Mouse (Mus musculus) cerebellum, adult 2 months (tissue): ENCODE results near the gene 4930469K13Rik. TPM values are rescaled to one million over a fixed set of nuclear protein-coding genes. Genes with fewer than 3 reads are reported as not detected.

Source experiments
- DNase-seq, 2 experiments: peaks; one replicate each; pipeline ENCODE4 v3.0.0; 2021
- H3K27ac ChIP-seq: fragments of 200-500 bp; 2 replicates; pipeline ENCODE4 v1.5.1; 2012; ENCODE audit warnings: low read length, control low read depth, inconsistent platforms; ENCODE audit not compliant: insufficient read depth
- H3K27me3 ChIP-seq: fragments of 200-500 bp; 2 replicates; pipeline ENCODE4 v1.6.1; 2012; ENCODE audit warnings: inconsistent platforms, mild to moderate bottlenecking, low read length, moderate library complexity; ENCODE audit not compliant: control insufficient read depth, insufficient read depth
- H3K4me1 ChIP-seq: fragments of 200-500 bp; 2 replicates; pipeline ENCODE4 v1.6.1; 2011; ENCODE audit warnings: low read length; ENCODE audit not compliant: control insufficient read depth, insufficient read depth
- H3K4me3 ChIP-seq: fragments of 200-500 bp; replicated peaks from 2 replicates; pipeline ENCODE3; 2011; ENCODE audit warnings: mild to moderate bottlenecking, low read depth, low read length, control low read depth; ENCODE audit not compliant: insufficient read depth
- CTCF ChIP-seq: fragments of 200-500 bp; IDR thresholded peaks from 2 replicates; pipeline ENCODE4 v1.5.1; 2011; ENCODE audit warnings: low read depth, mild to moderate bottlenecking, control low read depth, low read length, moderate library complexity, borderline replicate concordance; ENCODE audit not compliant: insufficient read depth
- POLR2A ChIP-seq: fragments of 200-500 bp; IDR thresholded peaks from 2 replicates; pipeline ENCODE4 v1.6.1; 2011; ENCODE audit warnings: low read length, control low read depth, borderline replicate concordance; ENCODE audit not compliant: insufficient read depth
- WGBS: fragments of 180-500 bp; shearing (Covaris S2); methylation state at CpG from one replicate; pipeline ENCODE4 v1.1.7; 2018; 5-methylcytosine and 5-hydroxymethylcytosine counted together
- polyA plus RNA-seq: library from polyadenylated mRNA; depleted of rRNA; stranded (reverse); fragments of >200 nt; gene quantifications from 2 replicates; pipeline ENCODE4 v1.2.3, GENCODE M21; 2012

4930469K13Rik gene
- polyA plus RNA-seq, 1 experiment: not detected

DNA sequence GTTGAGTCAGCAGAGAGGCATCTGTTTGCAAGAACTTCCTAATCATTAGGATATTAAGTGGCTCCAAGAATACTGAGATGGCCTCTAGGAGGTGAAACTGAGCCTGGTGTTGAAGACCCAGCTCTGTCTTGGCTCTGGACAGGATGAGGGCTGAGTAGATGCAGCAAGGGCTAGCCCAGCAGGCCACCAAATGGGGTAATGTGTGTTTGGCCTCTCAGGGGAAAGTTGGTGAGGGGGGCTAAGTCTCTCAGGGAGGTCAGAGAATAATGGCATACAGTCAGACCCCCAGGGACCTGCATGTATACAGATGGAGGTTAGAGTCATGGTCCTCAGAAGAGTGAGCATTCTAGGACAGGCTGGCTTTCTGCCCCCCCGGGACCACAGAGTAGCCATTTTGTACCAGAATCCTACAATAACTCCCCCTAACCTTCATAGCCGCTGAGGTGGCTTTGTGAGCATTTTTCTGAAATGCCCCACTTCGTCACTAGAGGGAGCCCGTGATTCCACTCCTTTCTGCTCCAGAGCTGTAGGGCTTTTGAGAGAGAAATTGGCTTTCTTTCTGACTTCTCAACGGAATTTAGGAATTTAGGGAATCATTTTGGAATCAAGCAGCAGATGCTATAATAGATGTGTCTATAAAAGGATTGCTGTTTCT lies 96.3 kb downstream of the 4930469K13Rik start:
- no peaks in the 10 kb centered on the region for H3K4me1 ChIP-seq
- WGBS: 4% methylated on average over 5 of the region's 5 CpGs
- DNase-seq: peak; percentile 14 to 40
- no peak overlapping the region for H3K27ac ChIP-seq
- H3K4me3 ChIP-seq: no peak overlapping the region
- H3K27me3 ChIP-seq: no peaks in the 10 kb centered on the region; the same call in 1 of the 2 replicates
- TF ChIP-seq CTCF: peak; percentile 63; the same call in 1 of the 2 replicates
- TF ChIP-seq POLR2A: no peak

DNA sequence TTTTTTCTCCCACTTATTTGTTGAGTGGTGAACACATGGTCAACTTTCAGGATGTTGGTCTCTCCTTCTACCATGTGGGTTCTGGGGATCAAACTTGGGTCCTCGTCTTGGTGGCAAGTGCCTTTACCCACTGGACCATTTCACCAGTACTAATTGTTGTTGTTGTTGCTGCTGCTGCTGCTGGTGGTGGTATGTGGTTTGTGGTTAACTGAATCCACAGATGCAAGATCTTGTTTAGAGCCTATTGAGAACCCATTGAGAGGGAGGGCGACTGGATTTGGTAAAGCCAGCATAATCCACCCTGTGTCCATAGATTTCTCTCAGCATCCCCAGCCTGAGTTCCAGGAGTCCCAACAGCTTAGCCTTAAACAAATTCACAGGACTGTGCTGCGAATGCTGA lies 97.9 kb downstream of the 4930469K13Rik start:
- H3K27me3 ChIP-seq: no peaks in the 10 kb centered on the region; the same call in 1 of the 2 replicates
- no peak for TF ChIP-seq POLR2A
- TF ChIP-seq CTCF: no peak
- H3K27ac ChIP-seq: no peak overlapping the region
- H3K4me3 ChIP-seq: no peak overlapping the region
- no peaks in the 10 kb centered on the region for H3K4me1 ChIP-seq
- DNase-seq: no peak
- 89% methylated on average over 3 of the region's 3 CpGs for WGBS

DNA sequence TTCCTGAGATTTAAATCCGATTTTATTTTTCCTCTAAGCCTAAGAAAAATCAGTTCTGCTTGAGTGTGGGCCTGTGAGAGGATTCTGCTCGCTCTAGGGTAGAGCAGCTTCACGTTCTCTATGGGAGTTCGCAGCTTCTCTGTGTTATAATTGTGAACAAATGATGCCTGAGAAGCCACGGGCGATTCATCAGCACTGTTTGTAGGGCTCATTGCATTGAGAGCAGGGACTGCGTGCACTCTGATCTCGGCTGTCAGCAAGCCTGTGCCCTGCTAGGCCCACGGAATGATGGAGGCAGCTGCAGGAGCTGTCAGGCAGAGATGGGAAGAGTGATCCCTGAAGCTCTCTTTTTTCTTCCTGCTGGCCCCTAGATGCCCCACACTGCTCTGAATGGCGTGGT lies 100.1 kb downstream of the 4930469K13Rik start:
- H3K27me3 ChIP-seq: no peaks in the 10 kb centered on the region; the same call in 1 of the 2 replicates
- WGBS: 75% methylated on average over 10 of the region's 10 CpGs
- H3K4me1 ChIP-seq: no peaks in the 10 kb centered on the region
- no peak for TF ChIP-seq CTCF
- no peak for TF ChIP-seq POLR2A
- H3K4me3 ChIP-seq: no peak overlapping the region
- H3K27ac ChIP-seq: no peak overlapping the region
- no peak for DNase-seq

DNA sequence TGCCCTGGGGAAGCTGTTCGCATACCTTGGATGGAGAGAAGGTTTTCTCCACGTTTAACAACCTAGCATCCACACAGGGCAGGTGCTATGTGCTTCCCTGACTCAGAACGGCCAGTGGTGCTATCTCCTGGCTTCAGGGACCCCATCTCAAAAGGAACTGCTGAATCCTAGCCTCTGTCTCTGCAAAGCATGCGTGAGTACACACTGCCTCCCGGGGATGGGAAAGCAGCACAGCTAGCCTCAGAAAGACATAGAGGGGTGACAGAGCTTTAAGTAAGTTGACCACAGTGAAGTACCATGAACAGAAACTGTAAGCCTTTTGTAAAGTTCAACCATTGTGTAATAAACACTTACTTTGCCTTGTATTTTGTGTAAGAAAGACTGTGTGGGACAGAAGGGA lies 104.9 kb downstream of the 4930469K13Rik start:
- TF ChIP-seq POLR2A (no peak), CTCF (no peak)

GRCm38 (mm10) chr11:33992938-33993337 lies 105.4 kb downstream of the 4930469K13Rik start, which contains the start of gene Kcnip1:
Gene Kcnip1 (minus strand): TSS chr11:33993152.
- peaks cover 6% of the 10 kb centered on the region for H3K4me1 ChIP-seq
- no peak for TF ChIP-seq POLR2A
- TF ChIP-seq CTCF: no peak
- H3K4me3 ChIP-seq: peak within 1 kb of the TSS; percentile 23
- DNase-seq: peak; percentile 53 to 63
- no peak within 1 kb of the TSS for H3K27ac ChIP-seq
- H3K27me3 ChIP-seq: no peaks in the 10 kb centered on the region; the same call in 1 of the 2 replicates
- 4% methylated on average over 12 of the region's 12 CpGs for WGBS

More for the DNA sequence above, 104.9 kb downstream of the 4930469K13Rik start:
- Histone ChIP-seq H3K4me1 (peaks cover 6% of the 10 kb centered on the region), H3K4me3 (no peak overlapping the region), H3K27ac (no peak overlapping the region), H3K27me3 (no peaks in the 10 kb centered on the region; the same call in 1 of the 2 replicates)
- DNase-seq: no peak
- WGBS: 33% methylated on average over 5 of the region's 5 CpGs

GRCm38 (mm10) chr11:33990002-33990401 lies 108.4 kb downstream of the 4930469K13Rik start:
- Histone ChIP-seq H3K27ac (no peak overlapping the region), H3K4me3 (no peak overlapping the region)
- WGBS: 87% methylated on average over 5 of the region's 5 CpGs

GRCm38 (mm10) chr11:33986525-33986924 lies 111.8 kb downstream of the 4930469K13Rik start:
- no peak overlapping the region for H3K4me3 ChIP-seq
- no peaks in the 10 kb centered on the region; the same call in 1 of the 2 replicates for H3K27me3 ChIP-seq
- no peaks in the 10 kb centered on the region for H3K4me1 ChIP-seq
- DNase-seq: no peak
- WGBS: 96% methylated on average over 2 of the region's 2 CpGs
- TF ChIP-seq POLR2A (no peak), CTCF (no peak)
- no peak overlapping the region for H3K27ac ChIP-seq

More at GRCm38 (mm10) chr11:33990002-33990401, 108.4 kb downstream of the 4930469K13Rik start:
- Histone ChIP-seq H3K4me1 (peaks cover 6% of the 10 kb centered on the region), H3K27me3 (no peaks in the 10 kb centered on the region; the same call in 1 of the 2 replicates)
- no peak for TF ChIP-seq CTCF
- no peak for TF ChIP-seq POLR2A
- DNase-seq: no peak

DNA sequence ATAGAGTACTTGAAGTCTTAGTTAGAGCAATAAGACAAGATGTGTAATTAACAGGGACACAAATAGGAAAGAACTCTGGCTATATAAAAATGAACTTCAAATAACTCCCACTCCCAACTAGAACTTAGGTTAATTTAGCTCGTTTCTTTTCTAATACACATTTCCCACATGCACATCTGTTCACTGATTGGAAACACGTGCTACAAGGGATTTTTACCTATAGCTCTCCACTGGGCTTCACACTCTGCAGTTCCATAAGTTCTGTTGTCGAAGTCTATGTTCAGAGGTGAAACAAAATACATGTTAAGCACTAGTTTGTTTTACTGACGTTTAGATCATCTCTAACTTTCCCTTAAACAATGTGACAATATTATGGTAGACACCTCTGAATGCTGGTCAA lies 118.2 kb downstream of the 4930469K13Rik start:
- Histone ChIP-seq H3K27me3 (no peaks in the 10 kb centered on the region; the same call in 1 of the 2 replicates), H3K27ac (no peak overlapping the region), H3K4me1 (no peaks in the 10 kb centered on the region), H3K4me3 (no peak overlapping the region)
- TF ChIP-seq CTCF (no peak), POLR2A (no peak)
- 82% methylated on average over 4 of the region's 4 CpGs for WGBS
- no peak for DNase-seq
